Mouse (Mus musculus) urinary bladder, postnatal 4 days (tissue): ENCODE measurements at regions not wholly inside any gene's neighbourhood (a gene's known extent, or its start where the extent isn't known, plus 50 kb on each side); places are given as distances from the start of the nearest gene placed in this dataset.

ENCODE experiments used
- DNase-seq, 2 experiments: peaks; one replicate each; pipeline ENCODE4 v3.0.0; 2021 to 2022; ENCODE audit warnings: low spot score in 2 of 2

DNA sequence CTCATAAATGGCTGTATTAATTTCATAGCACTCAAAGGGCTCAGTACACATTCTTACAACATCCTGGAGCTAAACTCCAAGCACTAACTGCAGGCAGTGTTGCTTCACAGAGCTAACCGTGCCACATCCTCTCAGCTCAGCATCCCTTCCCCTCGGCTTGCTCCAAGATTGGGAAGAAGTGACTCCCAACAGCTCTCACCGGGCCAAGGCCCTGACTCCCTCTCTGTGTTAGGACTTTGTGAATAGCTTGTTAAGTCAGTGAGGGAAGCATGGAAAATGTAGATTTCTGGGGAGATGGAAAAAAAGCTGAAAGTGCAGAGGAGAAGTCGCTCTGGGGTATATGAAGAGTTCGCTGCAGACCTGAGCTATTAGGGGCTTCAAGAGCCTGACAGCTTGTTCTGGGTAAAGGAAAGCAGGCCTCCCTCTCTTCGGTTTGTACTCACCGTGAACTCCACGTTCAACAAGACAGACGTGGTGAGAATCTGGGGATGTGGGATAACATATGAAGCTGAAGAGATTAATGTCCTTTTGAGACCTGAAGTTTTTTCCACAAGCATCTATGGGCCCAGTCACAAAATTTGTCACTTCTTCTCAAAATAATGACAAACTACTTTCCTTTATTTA lies 213.5 kb upstream of the Sfrp2 start:
- no peak for DNase-seq

DNA sequence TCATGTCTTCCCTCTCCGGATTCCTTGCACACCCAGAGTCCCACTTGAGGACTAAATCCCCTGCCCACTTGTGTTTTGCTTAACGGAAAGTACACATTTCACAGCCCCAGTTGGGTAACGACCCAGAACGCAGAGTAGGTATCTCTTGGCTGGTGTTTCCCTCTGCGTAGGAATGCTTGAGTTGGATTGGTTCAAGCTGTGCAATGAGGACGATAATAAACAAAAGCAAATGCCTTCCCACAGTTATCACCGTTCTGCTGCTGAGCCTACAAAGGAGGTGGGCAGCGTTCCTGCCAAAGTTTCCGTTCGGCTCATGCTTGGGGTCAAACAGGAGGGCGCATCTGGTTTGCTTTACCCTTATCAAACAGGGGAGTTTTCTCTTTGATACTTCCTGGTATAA lies 212.3 kb upstream of the Sfrp2 start:
- no peak for DNase-seq

DNA sequence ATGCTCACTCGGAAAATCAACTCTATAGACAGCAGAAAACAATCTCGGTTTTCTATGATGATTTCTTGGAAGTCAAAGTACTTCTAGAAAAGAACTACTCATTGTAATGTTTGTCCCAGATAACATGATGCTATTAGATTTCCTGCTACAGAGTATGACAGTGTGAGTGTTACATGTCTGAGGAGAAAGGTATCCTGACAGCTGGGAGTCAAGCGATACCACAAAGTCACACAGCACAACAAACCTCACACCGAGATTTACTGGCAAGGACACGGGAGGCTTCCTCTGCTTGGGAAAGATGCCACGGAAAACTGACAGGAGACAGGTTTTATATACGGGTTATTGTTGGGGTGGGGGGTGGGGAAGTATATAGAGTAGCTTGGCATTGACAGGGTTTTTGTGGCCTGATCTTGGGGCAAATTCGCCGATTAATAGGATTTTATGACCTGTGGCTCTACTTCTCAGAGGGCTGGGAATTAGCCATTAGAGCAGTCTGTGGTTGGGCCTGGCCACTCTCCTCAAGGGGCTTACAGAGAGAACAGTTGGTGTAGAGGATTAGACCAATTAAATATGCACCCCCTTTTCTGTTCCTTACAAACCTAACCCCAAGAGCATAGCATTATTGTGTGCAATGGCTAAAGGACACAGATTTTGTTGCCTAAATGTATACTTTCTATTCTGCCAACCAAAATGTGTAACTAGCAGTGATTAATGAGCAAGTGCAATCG lies 209.2 kb upstream of the Sfrp2 start:
- no peak for DNase-seq

DNA sequence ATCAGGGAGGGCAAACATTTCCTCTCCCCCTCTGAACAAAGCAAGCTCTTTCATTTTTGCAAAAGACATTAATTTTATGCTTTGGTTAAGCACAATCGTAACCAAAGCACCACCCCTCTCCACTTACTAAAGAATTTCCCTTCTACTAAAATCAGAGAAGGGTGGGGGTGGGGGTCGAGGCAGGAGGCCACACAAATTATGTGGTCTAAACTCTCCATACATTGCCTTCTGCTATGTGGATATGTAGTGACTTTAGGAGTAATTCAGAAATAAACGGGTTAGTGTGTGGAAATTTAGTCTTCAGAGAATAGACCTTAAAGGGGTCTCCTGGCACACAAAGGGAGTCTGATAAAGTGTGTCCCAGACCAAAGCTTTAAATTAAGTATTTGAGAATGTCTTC lies 204.1 kb upstream of the Sfrp2 start:
- no peak for DNase-seq

DNA sequence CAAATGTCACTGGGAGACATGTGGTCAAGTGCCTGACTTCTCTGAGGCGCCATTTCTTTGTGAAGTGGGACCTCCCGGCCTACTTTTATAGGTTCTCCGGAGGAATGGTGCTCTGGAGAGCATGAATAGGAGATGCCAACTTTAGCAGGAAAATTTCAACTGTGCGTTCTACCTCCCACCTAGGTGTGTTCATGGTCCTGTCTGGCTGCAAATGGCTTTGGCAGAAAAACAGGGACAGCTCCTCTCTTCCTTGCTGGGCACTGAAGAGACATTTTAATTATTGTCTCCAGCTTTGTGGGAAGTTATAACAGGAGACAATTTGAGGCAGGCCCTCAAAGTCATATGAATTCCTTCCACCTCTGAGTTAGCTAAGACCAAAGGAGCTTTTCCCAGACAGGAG lies 190.6 kb upstream of the Sfrp2 start:
- DNase-seq, result no peak

DNA sequence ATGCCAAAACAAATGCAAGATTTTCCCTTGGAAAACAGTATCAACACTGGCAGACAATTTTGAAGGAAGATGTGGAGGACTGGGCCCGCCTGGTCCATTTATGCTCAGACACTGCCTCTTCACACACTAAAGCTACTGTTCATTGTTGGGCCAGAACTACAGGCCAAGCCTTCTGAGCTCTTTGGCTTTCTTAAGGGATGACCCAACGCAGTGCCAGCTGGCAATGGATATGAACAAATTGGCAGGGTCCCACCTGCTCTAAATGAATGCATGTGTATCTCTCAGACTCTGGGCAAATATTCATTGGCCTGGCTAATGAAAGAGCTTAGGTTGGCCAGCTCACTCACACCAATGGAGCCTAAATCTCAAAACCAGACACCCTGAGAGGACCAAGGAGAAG lies 190.0 kb upstream of the Sfrp2 start:
- DNase-seq, result no peak

DNA sequence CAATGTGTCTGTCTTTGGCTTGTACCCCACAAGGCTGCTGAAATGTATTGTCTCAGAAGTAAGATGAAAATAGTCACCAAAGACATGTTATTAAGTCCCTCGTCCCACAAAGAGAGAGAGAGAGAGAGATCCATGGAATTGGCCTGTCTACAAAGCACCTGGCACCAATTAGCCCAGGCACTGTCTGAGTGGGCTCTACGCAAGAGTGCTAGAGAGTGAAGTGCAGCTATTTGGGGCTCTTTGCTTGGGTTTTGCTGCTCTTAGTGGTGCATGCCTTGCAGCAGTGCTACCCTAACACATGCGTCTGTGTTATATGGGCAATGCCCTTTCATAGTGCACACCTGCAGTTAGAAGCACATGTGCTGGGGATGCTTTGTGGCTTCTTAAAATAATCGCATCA lies 185.4 kb upstream of the Sfrp2 start:
- DNase-seq, result no peak

DNA sequence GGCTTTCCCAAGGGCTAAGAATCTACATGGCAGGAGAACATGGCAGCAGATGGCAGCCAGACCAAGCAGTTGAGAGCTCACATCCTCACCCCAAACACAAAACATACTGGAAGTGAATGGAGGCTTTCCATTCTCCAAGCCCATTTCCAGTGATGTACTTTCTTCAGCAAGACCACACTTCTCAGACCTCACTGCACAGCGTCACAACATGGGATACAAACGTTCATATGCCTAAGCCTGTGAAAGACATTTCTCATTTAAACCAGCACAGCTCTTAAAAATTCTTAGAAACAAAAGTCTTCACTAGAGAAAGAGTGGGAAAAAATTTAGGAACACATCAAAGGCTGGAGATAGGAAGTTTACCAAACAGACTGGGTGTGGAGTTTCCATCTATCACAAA lies 183.9 kb upstream of the Sfrp2 start:
- no peak for DNase-seq

DNA sequence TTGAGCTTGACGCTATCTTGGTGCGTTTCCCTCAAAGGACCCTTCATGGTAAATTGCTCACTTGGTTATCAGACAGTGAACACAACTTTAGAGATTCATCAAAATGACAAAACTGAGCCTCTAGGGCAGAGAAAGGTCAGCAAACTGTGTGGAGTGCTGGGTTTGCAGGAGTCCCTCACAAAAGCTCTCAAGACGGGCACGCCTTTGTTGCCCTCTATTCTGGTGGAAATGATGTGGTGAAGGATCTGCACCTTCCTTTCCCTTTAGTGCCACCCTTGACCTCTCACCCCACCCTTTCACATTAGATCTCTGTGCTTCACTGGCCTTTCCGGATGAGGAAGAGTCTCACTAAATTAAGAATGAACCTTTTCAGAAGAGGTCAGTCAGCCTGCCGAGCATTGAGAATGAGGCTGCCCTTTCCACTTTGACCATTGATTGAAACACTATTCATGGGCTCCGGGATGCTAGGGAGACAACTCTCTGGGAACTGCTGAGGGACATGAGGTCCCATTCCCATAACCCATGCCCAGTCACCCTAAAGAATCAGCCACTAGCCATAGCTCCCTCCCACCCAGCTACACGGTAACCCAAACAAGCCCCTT lies 182.9 kb upstream of the Sfrp2 start:
- DNase-seq, result no peak

DNA sequence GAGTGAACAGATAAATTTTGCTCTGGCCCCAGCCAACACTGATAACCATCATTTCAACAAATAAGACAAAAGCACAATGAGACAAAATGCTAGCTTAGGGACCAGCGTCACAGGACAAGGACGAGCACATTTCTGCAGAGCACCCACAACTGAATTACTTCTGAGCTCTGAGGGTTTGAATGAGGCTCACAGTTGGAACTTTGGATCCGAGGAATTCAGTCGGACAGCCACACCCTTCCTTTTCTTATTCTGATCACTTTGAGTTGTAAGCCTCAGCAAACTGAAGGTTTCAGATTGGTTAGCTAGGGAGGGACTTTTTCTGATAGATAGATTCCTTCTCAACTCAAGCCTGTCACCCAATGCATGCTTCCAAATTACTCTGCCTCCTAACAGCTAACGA lies 180.0 kb upstream of the Sfrp2 start:
- no peak for DNase-seq

DNA sequence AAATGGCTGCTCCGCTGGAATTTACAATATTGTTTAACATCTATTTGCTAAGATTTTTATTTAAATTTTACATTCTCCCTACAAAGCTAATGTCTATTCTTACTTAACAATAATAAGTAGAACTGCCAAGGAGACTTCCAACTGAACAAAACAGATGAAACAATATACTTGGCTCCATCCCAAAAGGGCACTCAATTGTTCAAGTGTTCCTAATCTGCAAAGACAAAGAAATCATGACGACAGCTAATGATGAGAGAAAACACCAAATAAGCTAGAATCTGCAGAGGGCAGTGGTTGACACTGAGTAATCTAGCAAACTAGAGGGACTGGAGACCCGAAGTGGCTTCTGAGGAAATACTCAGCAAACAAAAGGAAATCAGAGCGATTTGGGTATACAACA lies 179.6 kb upstream of the Sfrp2 start:
- DNase-seq, result no peak

DNA sequence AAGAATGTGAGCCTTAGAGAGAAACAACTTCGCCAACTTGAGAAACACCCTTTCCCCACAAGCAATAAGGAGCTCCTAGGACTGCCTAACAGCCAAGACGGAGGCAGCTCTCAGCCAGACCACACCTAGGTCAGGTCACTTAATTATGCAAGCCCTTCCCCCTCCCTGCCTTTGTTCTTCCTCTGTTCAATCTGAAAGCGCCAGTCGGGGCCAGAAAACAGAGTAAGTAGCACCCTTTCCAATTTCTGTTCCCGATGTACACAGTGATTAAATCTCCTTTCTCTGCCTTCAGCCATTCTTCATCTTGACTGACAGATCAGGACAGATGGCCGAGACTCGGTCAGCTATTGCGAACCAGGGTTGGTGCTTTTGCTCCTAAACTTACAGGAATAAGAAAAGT lies 177.0 kb upstream of the Sfrp2 start:
- no peak for DNase-seq

DNA sequence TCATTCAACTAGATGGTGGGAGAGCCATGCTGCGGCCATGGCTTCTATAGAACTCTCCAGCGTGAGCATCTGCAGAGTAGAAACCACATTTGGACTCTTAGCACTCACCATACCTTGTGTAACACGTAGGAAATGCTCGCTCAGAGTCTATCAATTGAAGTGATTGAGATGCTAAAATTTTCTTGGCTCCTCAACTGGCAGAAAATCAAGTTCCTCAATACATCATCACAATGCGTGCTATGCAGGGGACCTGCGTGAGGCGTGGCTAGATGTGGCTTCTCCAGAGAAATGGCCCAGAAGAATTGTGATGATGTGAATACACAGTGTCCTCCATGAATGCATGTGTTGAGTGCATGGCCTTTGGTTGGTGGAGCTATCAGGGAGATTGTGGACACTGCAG lies 174.9 kb upstream of the Sfrp2 start:
- no peak for DNase-seq

DNA sequence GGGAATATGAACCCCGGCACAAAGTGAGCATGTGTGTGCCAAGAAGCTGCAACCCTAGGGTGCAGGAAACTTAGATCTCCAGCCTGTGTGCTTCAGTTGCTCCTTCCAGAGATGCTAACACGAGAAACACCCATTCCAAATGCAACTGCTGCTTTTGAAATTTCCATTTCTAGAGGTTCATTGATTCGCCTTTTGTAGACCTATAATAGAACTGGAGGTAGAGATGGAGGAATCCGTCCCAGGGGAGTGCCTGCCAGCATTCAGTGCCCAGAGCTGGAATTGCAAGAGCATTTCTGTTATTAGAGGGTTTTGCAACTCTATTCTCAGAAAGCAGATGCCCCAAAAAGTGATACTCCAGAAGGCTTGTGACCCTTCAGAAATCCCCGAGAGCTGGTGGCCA lies 172.8 kb upstream of the Sfrp2 start:
- DNase-seq, result no peak

DNA sequence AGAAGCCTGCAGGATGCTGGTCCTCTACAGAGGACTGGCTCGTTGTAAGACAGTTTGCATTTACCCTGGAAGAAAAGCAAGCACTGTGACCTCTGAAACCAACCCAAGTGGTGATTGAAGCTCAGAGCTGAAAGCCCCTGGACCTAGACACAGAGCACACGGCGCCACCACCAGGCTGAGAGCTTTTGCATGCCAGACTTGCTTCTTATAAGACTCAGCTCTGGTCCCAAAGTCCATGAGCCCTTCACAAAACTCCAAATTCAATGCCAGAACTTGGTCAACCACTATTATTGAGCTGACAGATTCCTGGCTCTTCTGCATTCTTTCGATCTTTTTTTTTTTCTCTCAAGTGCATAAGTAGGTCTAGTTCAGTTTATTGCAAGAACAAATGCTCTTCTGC lies 164.6 kb upstream of the Sfrp2 start:
- no peak for DNase-seq

DNA sequence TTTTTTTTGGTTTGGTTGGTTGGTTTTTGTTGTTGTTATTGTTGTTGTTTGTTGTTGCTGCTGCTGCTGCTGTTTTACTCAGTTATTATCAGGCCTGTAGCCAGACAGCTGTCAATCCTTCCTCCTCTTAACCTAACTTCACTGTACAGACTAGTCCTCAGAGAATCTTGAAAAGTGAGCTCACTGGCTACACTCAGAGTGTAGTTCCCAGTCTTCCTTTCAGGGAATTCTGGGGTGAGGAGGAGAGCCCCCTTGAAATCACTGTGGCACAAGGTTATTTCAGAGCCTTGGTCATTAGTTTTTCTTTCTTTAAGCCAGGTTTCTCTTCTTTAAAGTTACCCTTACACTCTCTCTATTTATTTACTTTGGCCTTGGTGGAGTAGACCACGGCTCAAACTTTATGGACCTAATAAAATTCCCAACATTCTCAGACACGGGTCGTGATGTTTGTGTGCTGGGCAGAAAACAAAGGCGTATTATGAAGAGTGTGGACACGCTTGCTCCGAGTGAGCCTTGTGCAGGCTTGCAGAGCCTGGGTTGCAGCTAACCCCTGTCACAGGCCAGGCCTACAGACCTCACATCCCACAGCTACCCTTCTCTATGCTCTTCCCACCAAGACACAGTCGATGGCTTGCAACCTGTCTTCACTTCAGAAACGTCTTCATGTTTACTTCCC lies 156.9 kb upstream of the Sfrp2 start:
- DNase-seq, result no peak

DNA sequence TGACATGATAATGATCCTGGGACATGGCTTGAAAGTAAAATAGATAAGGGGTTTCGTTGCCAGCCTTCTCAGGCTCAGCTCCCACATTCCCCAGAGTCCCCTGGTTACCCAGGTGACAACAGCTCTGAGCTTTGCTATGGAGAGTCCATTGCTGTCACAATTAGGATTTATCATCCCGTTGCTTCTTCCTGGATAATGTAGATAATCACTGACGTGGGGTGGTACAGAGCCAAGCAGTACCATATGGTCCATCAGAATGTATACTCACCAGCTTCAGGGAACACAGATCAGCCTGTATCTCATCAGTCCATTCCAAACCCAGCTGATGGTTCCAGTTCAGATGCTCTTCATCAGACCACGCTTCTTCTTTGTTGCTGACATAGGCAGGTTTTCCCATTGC lies 145.7 kb upstream of the Sfrp2 start:
- DNase-seq, result no peak

DNA sequence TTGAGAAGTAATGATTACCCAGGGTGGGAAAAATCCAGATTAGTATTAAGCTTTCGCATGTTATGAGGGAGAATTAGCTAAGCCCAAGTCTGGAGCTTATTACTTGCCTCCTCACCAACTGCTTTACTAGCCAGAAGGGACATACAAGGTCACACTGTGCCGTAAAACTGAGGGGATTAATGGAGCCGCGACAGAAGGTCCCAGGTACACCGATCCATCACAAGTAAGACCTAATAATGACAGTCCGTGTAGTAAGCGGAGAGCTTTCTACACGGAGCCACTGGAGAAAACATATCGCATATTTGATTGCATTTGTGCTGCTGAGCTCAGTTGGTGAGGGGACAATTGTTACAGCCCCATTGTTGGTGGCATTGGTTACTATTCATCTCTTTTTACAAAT lies 133.1 kb upstream of the Sfrp2 start:
- DNase-seq, result no peak

DNA sequence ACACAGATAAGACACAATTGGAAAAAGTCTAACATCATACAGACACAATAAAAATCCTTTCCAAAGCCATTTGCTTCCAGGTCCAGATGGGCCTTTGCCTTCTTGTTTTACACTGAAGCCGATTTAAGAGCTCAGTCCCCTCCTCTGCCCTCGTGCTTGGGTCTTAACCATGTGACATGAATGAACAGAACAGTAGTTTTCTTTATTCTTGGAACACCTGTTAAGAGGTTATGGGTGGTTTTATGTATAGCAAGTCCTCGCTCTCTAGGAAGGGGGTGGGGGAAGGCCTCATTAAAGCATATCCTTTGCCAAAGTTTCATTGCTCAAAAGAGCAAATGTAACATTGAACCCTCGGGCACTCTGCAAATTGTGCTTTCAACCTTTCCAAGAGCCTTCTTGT lies 125.7 kb upstream of the Sfrp2 start:
- no peak for DNase-seq

DNA sequence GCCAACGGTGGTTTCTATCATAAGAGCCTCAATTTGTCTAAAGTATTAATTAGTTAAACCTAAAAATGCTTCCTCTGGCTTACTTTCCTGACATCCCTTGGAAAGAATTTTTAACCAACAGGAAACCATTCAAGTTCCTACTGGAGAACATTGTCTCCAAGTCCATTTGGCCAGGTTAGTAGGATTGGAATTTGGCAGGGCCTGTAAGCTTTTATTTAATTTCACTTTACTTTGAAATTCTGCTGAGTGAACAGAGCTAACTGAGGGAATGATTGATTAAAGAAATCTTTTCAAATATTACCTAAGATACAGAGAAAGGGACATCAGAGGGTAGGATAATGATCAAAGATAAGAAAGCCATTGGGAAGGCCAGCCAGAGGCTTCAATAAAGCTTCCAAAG lies 102.4 kb upstream of the Sfrp2 start:
- no peak for DNase-seq

DNA sequence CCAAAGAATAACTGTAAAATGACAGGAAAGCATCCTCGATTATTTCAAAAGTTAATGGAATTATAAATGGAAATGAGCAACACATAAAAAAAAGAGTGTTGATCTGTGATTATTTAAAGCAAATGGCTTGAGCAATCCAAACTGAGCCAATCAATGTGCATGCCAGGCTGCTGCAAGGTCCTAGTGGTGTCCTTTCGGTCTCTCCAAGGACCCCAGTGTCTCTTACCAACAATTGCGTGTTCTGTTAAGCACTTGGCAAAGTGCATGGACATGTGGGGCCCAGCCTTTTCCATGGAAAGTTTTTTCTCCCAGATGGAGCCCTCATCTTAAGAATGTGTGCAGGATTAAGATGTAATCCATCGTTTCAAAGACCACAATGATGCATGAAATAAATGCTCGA lies 90.0 kb upstream of the Sfrp2 start:
- DNase-seq, result no peak

DNA sequence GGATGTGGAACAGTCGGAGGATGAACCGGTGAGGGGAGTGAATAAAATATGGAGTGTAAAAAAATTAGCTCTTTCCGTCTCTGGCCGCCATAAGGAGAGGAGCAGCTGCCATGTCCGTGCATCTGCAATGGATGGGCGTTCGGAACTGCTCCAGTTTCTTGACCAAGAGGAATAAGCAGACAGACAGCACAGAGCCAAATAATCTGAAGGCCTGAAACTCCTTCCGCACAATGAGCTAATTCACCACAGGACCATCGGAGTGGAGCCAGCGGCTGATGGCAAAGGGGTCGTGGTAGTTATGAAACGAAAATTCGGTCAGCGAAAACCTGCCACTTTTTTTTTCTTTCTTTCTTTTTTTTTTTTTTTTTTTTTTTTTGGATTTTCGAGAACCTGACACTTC lies 79.5 kb upstream of the Sfrp2 start:
- no peak for DNase-seq

DNA sequence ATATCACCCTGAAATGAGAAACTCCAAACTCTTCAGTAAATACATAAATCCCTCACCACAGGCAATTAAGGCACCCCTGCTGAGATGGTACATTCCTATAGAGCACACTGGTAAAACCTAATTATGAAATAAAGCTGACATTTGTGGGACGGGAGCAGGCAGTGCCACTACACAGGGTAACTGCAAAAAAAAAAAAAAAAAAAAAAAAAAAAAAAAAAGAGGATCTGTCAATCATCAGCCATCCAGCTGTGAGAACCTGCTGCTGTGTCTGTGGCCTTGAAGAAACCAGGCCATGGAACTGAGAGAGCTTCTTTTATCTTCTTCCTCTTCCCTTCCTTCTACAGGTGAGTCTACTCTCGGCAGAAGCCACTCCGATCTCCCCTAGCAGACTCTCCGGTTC lies 78.6 kb upstream of the Sfrp2 start:
- DNase-seq, result no peak
